Mouse (Mus musculus) megakaryocyte, embryonic 14.5 days (primary cell): Measurements from ENCODE around the gene Ablim1. TPM values are rescaled to one million over a fixed set of nuclear protein-coding genes. Genes with fewer than 3 reads are reported as not detected.

Experiments
- H3K27me3 ChIP-seq: replicated peaks from 2 replicates; pipeline ENCODE3; 2012; ENCODE audit warnings: inconsistent platforms
- H3K36me3 ChIP-seq: replicated peaks from 2 replicates; pipeline ENCODE3; 2012; ENCODE audit warnings: low read length, inconsistent platforms, mixed read lengths
- H3K4me1 ChIP-seq: 2 replicates; pipeline ENCODE4 v1.6.1; 2012; ENCODE audit warnings: inconsistent platforms
- H3K4me3 ChIP-seq: replicated peaks from 2 replicates; pipeline ENCODE3; 2012; ENCODE audit warnings: moderate library complexity, mild to moderate bottlenecking, inconsistent platforms
- H3K9me3 ChIP-seq: 2 replicates; pipeline ENCODE4 v1.6.1; 2012; ENCODE audit warnings: inconsistent platforms
- FLI1 ChIP-seq: IDR thresholded peaks from 2 replicates; pipeline ENCODE4 v1.6.1; 2012; ENCODE audit warnings: low read length, inconsistent platforms, mixed read lengths
- GATA1 ChIP-seq: IDR thresholded peaks from 3 replicates; pipeline ENCODE4 v1.6.1; 2012; ENCODE audit warnings: mixed read lengths, low read length, inconsistent platforms, borderline replicate concordance
- polyA plus RNA-seq: library from polyadenylated mRNA; stranded (reverse); fragments of >175 nt; gene quantifications from 2 replicates; pipeline ENCODE4 v1.2.3, GENCODE M21; 2012; ENCODE audit warnings: low replicate concordance; ENCODE audit not compliant: insufficient read depth

Ablim1 gene
- polyA plus RNA-seq, 1 experiment, result 0.17 TPM

DNA sequence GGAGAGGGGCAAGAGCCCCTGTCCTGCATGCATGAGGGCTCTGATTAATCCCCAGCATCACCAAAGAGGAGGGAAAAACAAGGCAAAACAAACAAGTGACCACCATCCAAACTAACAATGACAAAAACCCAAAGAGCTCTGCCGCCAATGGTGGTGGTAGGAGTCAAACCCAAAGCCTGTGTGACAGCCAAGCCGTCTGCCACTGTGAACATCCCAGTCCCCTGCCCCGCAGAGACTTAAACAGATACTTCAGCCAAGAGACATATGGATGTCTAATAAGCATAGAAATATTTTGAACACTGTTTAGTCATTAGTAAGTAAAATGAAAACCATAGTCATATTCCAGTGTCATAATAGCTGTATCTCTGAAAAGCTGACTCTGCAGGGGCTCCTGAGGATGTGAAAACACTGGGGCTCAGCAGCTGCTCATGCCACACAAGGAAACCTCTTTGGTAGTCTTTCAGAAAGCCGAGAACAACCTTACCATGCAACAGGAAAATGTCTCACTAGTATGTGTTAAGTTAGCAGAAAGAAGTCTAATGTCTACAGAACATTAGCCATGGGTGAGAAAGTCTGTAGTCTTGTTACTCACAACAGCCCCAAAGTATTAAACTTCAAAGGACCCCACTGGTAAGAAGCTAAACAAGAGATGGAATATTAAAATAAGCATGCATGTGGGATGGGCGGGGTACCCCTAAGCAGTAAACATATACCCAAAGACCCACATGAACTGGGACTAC lies 221.6 kb downstream of the Ablim1 start:
- TF ChIP-seq GATA1 (no peak), FLI1 (no peak)
- no peak overlapping the region for H3K4me3 ChIP-seq
- H3K4me1 ChIP-seq, result no peaks in the 10 kb centered on the region

DNA sequence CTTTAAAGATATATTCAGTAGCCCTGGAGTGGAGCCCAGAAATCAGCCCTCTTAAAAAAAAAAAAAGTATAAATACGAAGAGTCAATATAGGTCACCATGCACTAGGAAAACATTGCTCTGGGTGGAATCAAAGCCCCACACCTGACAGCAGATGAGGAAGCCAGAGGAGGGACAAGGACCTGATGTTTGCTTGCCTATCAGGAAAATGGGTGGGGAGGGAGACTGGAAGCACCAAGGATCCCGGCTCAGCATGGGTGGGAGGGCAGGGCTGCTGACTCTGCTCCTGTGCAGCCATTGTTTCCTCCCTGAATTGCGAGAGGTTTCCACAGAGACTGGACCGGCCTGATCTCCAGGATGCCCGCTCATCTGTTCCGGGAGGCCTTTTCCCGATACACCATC lies 223.4 kb downstream of the Ablim1 start:
- Histone ChIP-seq H3K9me3 (peaks cover under 1% of the 10 kb centered on the region), H3K4me3 (no peak overlapping the region), H3K4me1 (no peaks in the 10 kb centered on the region), H3K27me3 (peaks cover 13% of the 10 kb centered on the region), H3K36me3 (no peaks in the 10 kb centered on the region)
- TF ChIP-seq FLI1, result no peak
- no peak for TF ChIP-seq GATA1

More for the DNA sequence above, 221.6 kb downstream of the Ablim1 start:
- no peaks in the 10 kb centered on the region for H3K36me3 ChIP-seq
- peaks cover 13% of the 10 kb centered on the region for H3K27me3 ChIP-seq
- H3K9me3 ChIP-seq, result no peaks in the 10 kb centered on the region

DNA sequence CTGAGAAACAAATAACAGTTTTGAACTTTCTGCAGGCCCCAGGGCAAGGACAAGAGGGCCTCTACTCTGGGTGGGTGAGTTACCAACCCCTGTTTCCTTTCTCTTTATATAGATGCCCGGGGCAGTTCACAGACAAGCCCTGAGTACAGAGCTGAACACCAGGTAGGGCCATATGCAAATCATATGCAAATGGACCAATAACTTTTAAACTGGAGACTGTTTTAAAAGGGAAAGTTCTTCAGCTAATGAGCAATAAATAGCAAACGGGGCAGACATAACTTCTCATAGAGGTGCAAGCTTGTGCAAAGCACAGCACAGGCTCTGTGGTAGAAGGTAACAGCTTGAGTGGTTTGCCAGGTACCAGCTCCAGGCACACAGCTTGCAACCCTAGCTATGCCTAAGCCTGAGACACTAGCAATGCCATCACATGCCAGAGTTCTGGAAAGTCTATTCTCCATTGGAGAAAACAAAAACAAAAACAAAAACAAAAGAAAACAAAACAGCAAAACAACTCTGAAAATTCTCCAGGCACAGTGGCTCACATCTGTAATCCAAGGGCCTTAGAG lies 225.8 kb downstream of the Ablim1 start:
- H3K4me3 ChIP-seq, result no peak overlapping the region
- H3K9me3 ChIP-seq, result peaks cover 5% of the 10 kb centered on the region
- H3K27me3 ChIP-seq, result peaks cover 11% of the 10 kb centered on the region
- no peaks in the 10 kb centered on the region for H3K36me3 ChIP-seq
- H3K4me1 ChIP-seq, result no peaks in the 10 kb centered on the region
- no peak for TF ChIP-seq GATA1
- no peak for TF ChIP-seq FLI1

DNA sequence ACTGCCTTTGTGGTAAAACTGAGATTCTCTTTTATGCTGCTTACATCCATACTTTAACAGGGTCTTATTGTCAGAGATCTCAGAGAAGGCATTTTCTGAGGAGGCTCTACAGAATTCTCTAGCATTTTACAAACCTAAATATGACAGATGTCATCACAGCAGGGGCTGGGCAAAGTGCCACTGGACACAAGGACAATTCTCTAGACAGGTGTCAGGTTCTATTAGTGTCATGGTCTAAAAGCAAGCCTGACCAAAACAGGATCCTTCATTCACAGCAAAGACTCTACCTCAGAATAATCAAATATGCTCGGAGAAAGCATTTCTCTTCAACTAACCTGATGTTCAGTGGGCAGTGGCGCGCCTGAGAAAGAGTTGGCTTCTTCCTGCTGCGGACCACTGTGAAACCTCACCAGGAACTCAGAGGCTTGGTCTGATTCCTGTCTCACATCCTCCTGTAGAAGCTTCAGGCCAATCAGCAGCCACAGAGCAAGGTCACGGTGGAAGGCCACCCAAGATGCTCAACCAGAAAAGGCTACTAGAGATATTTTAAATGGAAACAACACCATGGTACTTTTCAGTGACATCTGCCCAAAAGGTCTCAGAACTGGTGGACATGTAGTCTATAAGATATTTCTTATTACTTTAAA lies 230.1 kb downstream of the Ablim1 start:
- TF ChIP-seq FLI1 (no peak), GATA1 (no peak)
- H3K27me3 ChIP-seq, result peaks cover 13% of the 10 kb centered on the region
- no peaks in the 10 kb centered on the region for H3K36me3 ChIP-seq
- H3K9me3 ChIP-seq, result peaks cover 5% of the 10 kb centered on the region
- peaks cover 7% of the 10 kb centered on the region; the same call in 1 of the 2 replicates for H3K4me1 ChIP-seq
- H3K4me3 ChIP-seq, result no peak overlapping the region

DNA sequence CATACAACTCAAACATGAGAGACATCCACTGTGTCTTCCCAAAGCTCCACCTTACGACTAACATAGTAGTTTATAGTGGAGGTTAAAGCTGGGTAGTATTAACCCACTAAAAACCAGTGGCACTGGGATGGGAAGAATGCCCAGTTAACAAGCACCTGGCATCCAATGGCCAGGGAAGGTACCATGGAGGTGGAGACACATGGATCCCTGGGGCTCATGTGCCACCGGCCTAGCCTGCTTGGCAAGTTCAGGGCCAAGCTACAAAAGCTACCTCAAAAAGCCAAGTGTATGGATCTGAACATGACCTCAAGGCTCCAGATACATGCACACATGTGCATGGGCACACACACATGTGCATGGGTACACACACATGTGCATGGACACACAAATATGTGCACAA lies 230.8 kb downstream of the Ablim1 start:
- Histone ChIP-seq H3K9me3 (peaks cover 5% of the 10 kb centered on the region), H3K27me3 (peaks cover 13% of the 10 kb centered on the region), H3K4me3 (peak overlapping the region; percentile 12), H3K4me1 (peaks cover 14% of the 10 kb centered on the region), H3K36me3 (no peaks in the 10 kb centered on the region)
- no peak for TF ChIP-seq GATA1
- no peak for TF ChIP-seq FLI1

DNA sequence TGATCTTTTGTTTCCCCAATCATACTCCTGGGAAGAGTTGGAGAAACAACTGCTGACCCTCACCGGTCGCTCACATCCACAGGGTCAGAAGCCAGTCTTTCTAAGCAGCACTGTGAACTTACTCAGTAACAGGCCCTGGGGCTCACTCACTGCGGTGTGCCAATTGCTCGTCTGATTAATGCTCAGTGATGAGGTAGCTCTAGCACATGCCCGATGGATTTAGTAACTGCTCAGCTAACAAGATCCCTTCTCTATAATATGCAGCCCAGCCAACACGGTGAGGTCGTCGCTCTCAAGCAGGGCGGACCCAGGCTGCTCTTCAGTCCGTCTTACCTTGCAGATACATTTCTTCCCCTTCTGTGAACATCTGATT lies 231.6 kb downstream of the Ablim1 start:
- TF ChIP-seq GATA1 (no peak), FLI1 (no peak)
- H3K9me3 ChIP-seq, result peaks cover 5% of the 10 kb centered on the region
- H3K4me1 ChIP-seq, result peaks cover 14% of the 10 kb centered on the region

DNA sequence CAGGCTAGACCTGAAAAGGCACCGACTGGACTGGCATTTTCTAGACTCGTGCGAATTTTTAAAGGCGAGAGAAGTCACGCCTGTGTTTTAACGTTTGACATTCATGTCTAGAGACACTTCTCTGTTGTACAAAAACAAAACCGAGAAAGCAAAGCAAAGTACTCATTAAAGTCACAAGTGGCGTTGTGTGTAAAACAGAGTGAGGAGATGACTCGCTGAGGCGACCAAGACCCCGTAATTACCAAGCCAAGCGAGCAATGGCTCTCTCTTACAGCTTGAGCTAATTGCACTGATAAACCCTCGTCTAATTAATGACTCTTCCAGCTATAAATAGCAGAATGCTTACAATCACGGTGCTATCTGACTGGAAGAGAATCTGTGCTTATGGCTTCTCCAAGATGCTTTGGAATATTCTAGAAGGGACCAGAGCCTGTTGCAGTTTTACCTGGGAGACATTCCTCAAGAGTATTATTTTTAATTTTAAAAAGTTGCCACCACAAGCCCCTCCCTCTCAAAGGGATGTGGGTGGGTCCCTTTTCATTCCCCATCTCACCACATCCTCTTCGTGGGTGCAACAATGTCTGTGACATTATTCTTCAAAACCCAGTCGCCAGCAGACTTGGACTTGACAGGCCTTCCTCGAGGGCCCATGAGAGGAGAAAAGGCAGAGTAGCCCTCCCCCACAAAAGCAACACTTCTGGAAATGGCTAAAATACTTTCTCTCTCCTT lies 232.1 kb downstream of the Ablim1 start:
- no peak overlapping the region for H3K4me3 ChIP-seq
- peaks cover 14% of the 10 kb centered on the region for H3K4me1 ChIP-seq
- H3K9me3 ChIP-seq, result peaks cover 5% of the 10 kb centered on the region
- TF ChIP-seq FLI1 (no peak), GATA1 (no peak)
- peaks cover 13% of the 10 kb centered on the region for H3K27me3 ChIP-seq
- H3K36me3 ChIP-seq, result no peaks in the 10 kb centered on the region

More for the DNA sequence above, 231.6 kb downstream of the Ablim1 start:
- peaks cover 11% of the 10 kb centered on the region for H3K27me3 ChIP-seq
- no peaks in the 10 kb centered on the region for H3K36me3 ChIP-seq
- H3K4me3 ChIP-seq, result no peak overlapping the region

DNA sequence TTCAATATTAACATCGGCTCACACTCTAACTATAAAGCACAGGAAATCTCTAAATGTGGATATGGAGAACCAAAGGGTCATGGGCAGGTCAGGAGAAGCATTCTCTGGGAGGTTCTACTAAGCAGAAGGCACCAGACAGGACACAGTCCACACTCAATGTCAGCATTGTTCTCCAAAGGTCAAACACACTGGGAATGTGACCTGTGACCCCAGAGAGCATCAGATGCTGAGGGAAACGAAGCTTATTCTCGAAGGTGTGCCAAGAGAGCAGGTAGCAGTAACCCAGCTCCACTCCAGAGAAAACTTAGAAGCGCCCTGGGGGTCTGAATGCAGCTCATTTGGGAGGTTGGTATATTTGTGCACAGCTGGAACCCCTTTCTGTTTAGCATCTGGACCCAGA lies 233.2 kb downstream of the Ablim1 start:
- TF ChIP-seq FLI1 (no peak), GATA1 (no peak)
- H3K36me3 ChIP-seq, result no peaks in the 10 kb centered on the region
- H3K4me3 ChIP-seq, result no peak overlapping the region
- peaks cover 13% of the 10 kb centered on the region for H3K27me3 ChIP-seq
- peaks cover 14% of the 10 kb centered on the region for H3K4me1 ChIP-seq
- H3K9me3 ChIP-seq, result peaks cover 5% of the 10 kb centered on the region

DNA sequence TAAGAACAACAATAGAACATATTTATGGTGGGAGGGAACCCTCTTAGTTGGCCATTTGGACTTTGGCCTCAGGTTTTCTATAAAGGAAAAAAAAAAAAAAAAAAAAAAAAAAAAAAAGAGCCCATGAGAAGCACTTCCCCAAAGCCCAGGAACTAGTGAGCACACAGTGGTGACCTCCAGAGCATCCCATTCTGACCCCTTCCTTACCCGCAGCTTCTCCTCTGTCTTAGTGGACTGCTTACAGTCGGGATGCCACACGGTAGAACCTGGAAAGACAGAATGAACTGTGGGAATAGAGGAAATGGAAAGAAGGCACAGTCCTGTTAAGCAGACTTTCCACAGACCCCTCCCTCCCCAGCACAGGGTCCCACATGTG lies 235.1 kb downstream of the Ablim1 start:
- H3K27me3 ChIP-seq, result peaks cover 15% of the 10 kb centered on the region
- TF ChIP-seq GATA1 (no peak), FLI1 (no peak)
- peaks cover 14% of the 10 kb centered on the region for H3K4me1 ChIP-seq
- no peaks in the 10 kb centered on the region for H3K9me3 ChIP-seq
- no peaks in the 10 kb centered on the region for H3K36me3 ChIP-seq
- H3K4me3 ChIP-seq, result no peak overlapping the region
